Mouse (Mus musculus) heart, embryonic 11.5 days (tissue): ENCODE results near the gene Prps1l1. TPM values are rescaled to one million over a fixed set of nuclear protein-coding genes. Genes with fewer than 3 reads are reported as not detected.

ENCODE experiments used
- ATAC-seq: fragments of 200-750 bp; cut with Nextera tagmentation; replicated peaks from 2 replicates; pipeline ENCODE4 v1.8.0; 2017; ENCODE audit warnings: moderate library complexity; ENCODE audit not compliant: insufficient number of reproducible peaks, low FRiP score, low TSS enrichment
- H3K27ac ChIP-seq: fragments of 300-500 bp; sonication (generic); 2 replicates; pipeline ENCODE4 v1.5.1; 2014; ENCODE audit warnings: mild to moderate bottlenecking, low read depth, low read length
- H3K27me3 ChIP-seq: fragments of 300-500 bp; sonication (generic); 2 replicates; pipeline ENCODE4 v1.6.1; 2014; ENCODE audit warnings: mild to moderate bottlenecking, low read length, mixed read lengths; ENCODE audit not compliant: control insufficient read depth, insufficient read depth
- H3K36me3 ChIP-seq: fragments of 300-500 bp; sonication (generic); 2 replicates; pipeline ENCODE4 v1.6.1; 2014; ENCODE audit warnings: mild to moderate bottlenecking, low read length, moderate library complexity, mixed read lengths; ENCODE audit not compliant: control insufficient read depth, insufficient read depth
- H3K4me1 ChIP-seq: fragments of 300-500 bp; sonication (generic); 2 replicates; pipeline ENCODE4 v1.6.1; 2014; ENCODE audit warnings: low read length; ENCODE audit not compliant: control insufficient read depth, insufficient read depth
- H3K4me2 ChIP-seq: fragments of 300-500 bp; sonication (generic); 2 replicates; pipeline ENCODE4 v1.6.1; 2014; ENCODE audit warnings: mild to moderate bottlenecking, moderate library complexity
- H3K4me3 ChIP-seq: fragments of 300-500 bp; sonication (generic); 2 replicates; pipeline ENCODE4 v1.5.1; 2014; ENCODE audit warnings: low read depth, low read length
- H3K9ac ChIP-seq: fragments of 300-500 bp; sonication (generic); 2 replicates; pipeline ENCODE4 v1.6.1; 2014; ENCODE audit warnings: mild to moderate bottlenecking, low read depth, low read length, moderate library complexity
- H3K9me3 ChIP-seq: fragments of 300-500 bp; sonication (generic); replicated peaks from 2 replicates; pipeline ENCODE4 v1.6.1; 2016; ENCODE audit warnings: low read length; ENCODE audit not compliant: control insufficient read depth
- WGBS: fragments of 180-500 bp; shearing (Covaris S2); extraction: QIAGEN DNeasy Blood & Tissue Kit; methylation state at CpG from one replicate; pipeline ENCODE4 v1.1.7; 2014; ENCODE audit not compliant: insufficient replicate concordance; 5-methylcytosine and 5-hydroxymethylcytosine counted together
- polyA plus RNA-seq: library from polyadenylated mRNA; unstranded; fragments of >200 nt; fragmentation: Nextera tagmentation; extraction: Ambion mirVana; gene quantifications from 2 replicates; pipeline ENCODE4 v1.2.1, GENCODE M21; 2014

The Prps1l1 gene
- polyA plus RNA-seq, 1 experiment from 2014 or later: not detected

DNA sequence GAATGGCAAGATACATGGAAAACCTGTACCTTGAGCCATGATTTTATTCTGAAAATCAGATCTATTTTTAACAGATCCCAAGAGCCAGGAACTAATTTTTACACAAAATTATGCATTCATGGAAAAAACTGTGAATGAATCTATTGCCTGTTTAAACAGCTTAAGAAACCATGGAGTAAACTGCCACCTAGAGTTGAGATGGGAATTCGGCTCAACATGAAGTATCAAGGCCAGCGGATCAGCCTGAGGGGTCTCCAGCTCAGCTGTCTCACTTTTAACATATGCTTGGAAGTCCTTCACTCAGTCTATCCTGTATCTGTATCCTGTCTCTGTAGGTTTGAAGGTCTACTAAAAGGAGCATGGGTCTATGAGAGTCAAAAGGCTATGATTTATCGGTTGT is 31.5 kb downstream of the Prps1l1 start:
- ATAC-seq: no peak
- 58% methylated on average over 3 of the region's 3 CpGs for WGBS
- Histone ChIP-seq H3K4me2 (no peak overlapping the region), H3K4me1 (no peaks in the 10 kb centered on the region), H3K27ac (no peak overlapping the region), H3K36me3 (no peaks in the 10 kb centered on the region), H3K4me3 (no peak overlapping the region), H3K9me3 (no peaks in the 10 kb centered on the region), H3K9ac (no peak overlapping the region), H3K27me3 (no peaks in the 10 kb centered on the region)

DNA sequence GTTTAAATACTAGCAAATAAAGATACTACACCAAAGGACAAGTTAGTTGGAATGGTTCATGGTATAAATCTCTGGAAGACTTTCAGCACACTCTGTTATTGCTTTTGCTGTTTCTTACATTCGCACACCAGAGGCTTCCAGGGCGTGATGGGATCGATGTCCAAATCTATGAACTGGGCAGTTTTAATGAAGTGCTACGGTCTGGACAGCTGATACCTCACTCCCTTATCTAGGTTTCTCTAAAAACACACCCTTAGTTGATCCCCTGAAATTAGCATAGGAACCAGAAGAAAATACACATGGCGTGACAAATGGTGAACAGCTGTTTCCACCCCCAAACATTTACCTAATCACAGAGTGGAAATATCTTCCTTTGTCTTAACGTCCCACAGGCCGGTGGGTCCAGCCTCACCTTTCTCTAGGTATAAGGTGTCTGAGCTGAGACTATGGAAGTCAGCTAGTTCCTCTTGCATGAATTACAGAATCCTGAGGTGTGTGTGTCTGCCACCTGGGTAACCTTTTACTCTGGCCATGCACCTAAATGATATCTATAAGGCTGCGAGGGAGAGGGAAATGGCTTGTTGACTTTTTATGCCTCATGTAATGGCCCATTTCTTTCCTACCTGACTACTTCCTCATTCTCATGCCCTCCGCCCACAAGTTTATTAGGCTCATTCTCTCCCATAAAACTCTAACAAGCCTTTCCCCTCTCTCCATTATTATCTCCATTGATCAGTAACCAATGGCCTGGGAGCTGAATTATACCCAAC is 32.1 kb downstream of the Prps1l1 start:
- H3K4me3 ChIP-seq: no peak overlapping the region
- H3K4me2 ChIP-seq: no peak overlapping the region
- 75% methylated on average over 9 of the region's 9 CpGs for WGBS
- H3K4me1 ChIP-seq: no peaks in the 10 kb centered on the region
- H3K9ac ChIP-seq: no peak overlapping the region
- no peaks in the 10 kb centered on the region for H3K36me3 ChIP-seq
- no peak overlapping the region for H3K27ac ChIP-seq
- H3K9me3 ChIP-seq: no peaks in the 10 kb centered on the region
- H3K27me3 ChIP-seq: no peaks in the 10 kb centered on the region
- no peak for ATAC-seq

DNA sequence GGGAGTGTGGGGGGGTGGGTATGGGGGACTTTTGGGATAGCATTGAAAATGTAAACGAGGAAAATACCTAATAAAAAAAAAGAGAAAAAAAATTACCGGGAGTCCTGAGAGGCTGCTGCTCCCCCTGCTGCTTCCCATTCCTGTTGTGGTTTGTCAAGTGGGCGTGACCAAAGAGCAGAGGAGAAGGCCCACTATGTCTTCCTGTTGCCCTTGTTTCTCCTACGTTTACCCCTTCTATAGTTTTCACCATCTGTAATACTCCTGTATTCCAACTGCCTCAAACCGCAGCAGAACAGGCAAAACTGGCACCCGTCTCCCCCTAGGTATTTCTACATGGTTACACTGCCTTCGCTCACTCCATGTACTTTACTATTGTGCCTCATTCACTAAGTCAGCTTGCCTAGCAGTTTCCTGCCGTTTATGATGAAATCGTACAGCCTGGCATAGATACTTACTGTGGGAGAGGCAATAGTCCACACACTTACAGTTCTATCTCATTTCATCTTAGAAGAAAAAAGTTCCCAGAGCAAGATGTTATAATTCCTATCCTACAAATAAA is 34.2 kb downstream of the Prps1l1 start:
- H3K4me1 ChIP-seq: no peaks in the 10 kb centered on the region
- 80% methylated on average over 9 of the region's 9 CpGs for WGBS
- ATAC-seq: no peak
- no peak overlapping the region for H3K9ac ChIP-seq
- no peaks in the 10 kb centered on the region for H3K9me3 ChIP-seq
- H3K36me3 ChIP-seq: no peaks in the 10 kb centered on the region
- no peak overlapping the region for H3K4me2 ChIP-seq
- no peak overlapping the region for H3K4me3 ChIP-seq
- no peak overlapping the region for H3K27ac ChIP-seq
- no peaks in the 10 kb centered on the region for H3K27me3 ChIP-seq

DNA sequence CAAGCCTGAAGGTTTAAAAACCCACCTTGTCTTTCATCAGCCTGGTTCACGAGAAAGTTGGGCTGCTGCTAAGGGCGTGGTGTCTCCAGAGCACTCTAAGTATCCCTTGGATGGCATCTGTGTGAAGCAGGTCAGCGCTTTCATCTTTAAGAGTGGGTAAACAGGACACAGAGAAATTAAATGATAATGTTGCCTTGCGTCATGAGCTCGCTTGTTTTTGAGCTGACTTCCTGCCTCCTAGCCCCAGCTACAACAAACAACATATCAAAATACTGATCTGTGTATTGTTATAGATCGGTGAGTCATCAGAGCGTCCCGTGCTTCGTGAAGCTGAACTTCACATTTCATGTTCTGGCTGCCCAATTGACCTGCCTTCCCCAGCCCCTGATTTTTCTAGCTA is 36.7 kb downstream of the Prps1l1 start:
- Histone ChIP-seq H3K27ac (no peak overlapping the region), H3K4me2 (no peak overlapping the region), H3K9ac (no peak overlapping the region), H3K4me3 (no peak overlapping the region), H3K9me3 (no peaks in the 10 kb centered on the region), H3K27me3 (no peaks in the 10 kb centered on the region), H3K4me1 (no peaks in the 10 kb centered on the region), H3K36me3 (no peaks in the 10 kb centered on the region)
- no peak for ATAC-seq
- 74% methylated on average over 9 of the region's 9 CpGs for WGBS

DNA sequence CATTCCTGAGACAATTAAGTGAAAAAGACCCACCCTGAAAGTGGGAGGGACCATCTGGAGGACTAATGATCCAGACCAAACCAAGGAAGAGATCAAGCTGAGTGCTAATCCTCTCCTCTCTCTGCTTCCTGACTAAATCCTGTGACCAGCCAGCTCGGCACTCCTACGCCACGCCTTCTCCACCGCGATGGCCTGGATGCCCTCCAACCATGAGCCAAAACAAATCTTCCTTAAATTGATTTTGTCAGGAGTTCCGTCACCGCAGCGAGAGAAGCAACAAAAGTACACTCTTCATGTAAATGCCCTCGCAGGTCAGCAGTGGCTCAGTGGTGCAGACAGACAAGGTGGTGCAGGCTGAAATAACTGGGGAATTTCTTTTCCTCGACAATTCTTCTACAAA is 37.5 kb downstream of the Prps1l1 start:
- Histone ChIP-seq H3K4me2 (no peak overlapping the region), H3K27ac (no peak overlapping the region), H3K9ac (no peak overlapping the region), H3K27me3 (no peaks in the 10 kb centered on the region), H3K36me3 (no peaks in the 10 kb centered on the region), H3K4me1 (no peaks in the 10 kb centered on the region), H3K9me3 (no peaks in the 10 kb centered on the region), H3K4me3 (no peak overlapping the region)
- no peak for ATAC-seq
- 49% methylated on average over 10 of the region's 10 CpGs for WGBS

DNA sequence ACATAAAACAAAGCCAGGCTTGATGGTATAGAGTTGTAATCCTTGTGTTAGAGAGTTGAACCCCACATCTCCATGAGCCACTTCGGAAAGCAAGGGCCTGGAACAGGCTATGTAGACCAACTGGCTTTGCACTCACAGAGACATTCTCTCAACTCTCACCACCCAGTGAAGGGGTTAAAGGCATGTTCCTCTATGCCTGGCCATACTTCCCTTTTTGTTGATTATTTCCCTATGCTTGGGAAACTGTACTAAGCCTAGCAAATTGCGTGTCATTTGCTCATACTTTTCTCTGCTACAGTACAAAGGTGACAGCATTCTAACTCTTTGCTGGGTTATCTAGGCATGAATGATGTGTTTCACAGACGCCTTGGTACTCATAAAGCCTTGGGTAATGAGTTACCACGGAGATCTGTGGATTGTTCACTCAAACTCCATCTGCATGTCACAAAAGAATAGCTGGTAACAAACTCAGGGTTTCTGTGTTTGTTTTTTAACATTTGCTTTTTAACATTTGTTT is 41.4 kb downstream of the Prps1l1 start:
- ATAC-seq: no peak
- WGBS: 66% methylated on average over 4 of the region's 4 CpGs
- Histone ChIP-seq H3K4me2 (no peak overlapping the region), H3K4me3 (no peak overlapping the region), H3K9ac (no peak overlapping the region), H3K4me1 (no peaks in the 10 kb centered on the region), H3K27ac (no peak overlapping the region), H3K36me3 (no peaks in the 10 kb centered on the region), H3K9me3 (no peaks in the 10 kb centered on the region), H3K27me3 (no peaks in the 10 kb centered on the region)

DNA sequence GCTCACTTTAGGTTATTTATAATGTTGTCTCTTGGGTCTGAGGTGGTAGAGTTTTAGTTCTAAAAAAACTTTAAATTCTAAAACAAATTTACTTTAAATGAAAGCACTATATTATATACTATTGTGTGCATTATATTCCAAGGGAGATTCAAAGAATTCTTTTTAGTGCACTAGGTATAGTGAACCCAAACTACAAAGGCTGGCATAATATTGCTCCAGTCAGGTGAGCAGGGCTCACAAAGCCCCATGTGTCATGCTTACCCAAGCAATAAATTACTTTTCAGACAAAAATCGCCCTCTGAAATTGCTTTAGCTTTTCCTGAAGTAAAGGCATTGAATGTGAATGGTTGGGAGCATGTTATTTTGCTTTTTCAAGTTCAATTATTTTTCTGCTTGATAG is 43.0 kb downstream of the Prps1l1 start:
- Histone ChIP-seq H3K27ac (no peak overlapping the region), H3K27me3 (no peaks in the 10 kb centered on the region), H3K4me2 (no peak overlapping the region), H3K4me3 (no peak overlapping the region), H3K9ac (no peak overlapping the region), H3K9me3 (no peaks in the 10 kb centered on the region), H3K36me3 (no peaks in the 10 kb centered on the region), H3K4me1 (no peaks in the 10 kb centered on the region)
- ATAC-seq: no peak
- 82% methylated on average over 1 of the region's 1 CpGs for WGBS
